Mouse (Mus musculus) adrenal gland, postnatal 25 days (tissue): ENCODE results near the gene Gm20422. TPM values are rescaled to one million over a fixed set of nuclear protein-coding genes. Genes with fewer than 3 reads are reported as not detected.
"Not testable (repeated sequence)": the region's sequence is repeated elsewhere in the genome, so short reads cannot be mapped to it uniquely, and the experiment has no call there.

ENCODE experiments used
- DNase-seq: peaks from one replicate; pipeline ENCODE4 v3.0.0; 2021; ENCODE audit warnings: mixed read lengths
- total RNA-seq: library from RNA; stranded (reverse); gene quantifications from 2 replicates; pipeline ENCODE4 v1.2.3, GENCODE M21; 2021

The Gm20422 gene
- total RNA-seq, 1 experiment from 2014 or later: 3.3 TPM

DNA sequence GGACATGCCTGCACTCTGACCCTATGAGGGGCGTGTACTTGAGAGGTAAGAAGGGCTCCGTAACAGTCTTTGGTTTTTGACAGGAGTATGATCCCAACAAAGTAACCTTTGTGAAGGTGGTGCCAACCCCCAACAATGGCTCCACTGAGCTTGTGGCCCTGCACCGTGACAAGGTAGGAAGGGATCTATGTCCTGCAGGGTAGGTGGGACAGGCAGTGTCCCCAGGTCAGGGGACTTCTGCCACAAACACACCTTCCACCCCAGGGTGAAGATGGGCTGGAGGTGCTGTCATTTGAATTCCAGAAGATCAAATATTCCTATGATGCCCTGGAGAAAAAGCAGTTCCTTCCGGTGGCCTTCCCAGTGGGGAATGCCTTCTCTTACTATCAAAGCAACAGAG lies 19.0 kb upstream of the Gm20422 start:
- no peak for DNase-seq

DNA sequence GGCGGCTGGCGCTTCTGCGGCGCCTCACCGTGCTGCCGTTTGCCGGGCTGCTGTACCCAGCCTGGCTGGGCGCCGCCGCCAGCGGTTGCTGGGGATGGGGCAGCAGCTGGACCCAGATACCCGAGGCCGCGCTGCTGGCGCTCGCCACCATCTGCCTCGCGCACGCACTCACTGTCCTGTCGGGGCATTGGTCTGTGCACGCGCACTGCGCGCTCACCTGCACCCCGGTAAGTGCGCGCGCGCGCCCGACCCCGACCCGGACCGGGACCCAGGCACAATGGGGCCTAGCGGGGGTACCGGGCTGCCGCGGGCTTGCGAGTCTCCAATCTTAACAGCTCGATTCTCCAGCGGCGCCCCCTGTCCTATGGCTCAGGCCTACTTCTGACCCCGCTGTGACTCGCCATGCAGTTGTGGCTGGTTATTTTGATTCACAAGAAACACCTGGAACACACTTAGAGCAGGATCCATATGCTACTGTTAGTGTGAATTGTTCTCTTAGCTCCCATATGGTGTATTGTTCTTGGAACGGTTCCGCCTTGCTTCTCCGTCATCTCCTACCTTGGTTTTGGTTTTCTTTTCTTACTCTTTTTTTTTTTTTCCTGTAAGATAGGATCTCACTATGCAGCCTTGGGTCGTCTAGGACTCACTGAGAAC lies 16.9 kb upstream of the Gm20422 start:
- peak; percentile 36 for DNase-seq

DNA sequence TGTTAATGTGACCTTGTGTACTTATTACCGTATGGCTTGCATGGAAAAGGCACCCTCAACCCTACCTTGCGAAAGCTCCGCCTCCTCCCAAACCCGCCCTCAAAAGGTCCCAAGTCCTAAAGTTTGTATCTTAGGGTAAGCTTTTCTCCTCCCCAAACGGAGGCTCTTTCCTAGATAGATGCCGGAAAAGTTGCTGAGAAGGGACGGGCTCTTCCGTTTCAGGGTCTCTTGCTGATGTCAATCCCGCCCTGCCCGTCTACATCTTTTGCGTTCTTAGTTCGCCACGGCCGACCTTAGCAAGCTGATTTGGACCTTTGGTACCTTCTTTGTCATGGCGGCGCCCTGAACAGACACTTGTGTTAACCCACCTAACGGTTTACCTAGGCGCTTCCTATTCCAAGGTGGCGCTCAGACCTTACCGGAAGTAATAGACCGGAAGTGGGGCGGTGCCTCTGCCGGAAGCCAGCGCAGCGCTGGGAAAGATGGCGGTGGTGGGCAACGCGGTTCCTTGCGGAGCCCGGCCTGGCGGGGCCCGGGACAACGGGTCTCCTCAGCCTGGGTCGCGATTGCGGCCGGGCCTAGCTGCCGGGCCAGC lies 16.2 kb upstream of the Gm20422 start, which contains the start of the genes Atp13a1 and Zfp866:
TSS of gene Atp13a1 (plus strand) at position 391 of the 595 bp plus-strand sequence.
TSS of gene Zfp866 (minus strand) at position 406 of the 595 bp plus-strand sequence.
- DNase-seq: peak; percentile 86

DNA sequence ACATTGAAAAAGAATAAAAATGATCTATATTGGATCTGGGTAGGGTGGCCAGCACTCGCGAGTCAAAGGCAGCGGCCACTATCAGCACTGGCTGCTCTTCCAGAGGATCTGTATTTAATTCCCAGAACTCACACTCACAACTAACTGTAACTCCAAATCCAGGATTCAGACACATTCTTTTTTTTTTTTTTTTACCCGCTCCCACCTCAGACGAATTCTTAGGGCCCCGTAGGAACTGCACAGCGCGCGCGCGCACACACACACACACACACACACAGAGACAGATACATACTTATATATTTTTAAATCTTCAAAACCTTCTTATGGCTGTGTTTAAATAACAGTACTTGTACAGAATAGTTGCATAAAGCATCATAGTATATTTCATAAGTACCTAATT lies 15.7 kb upstream of the Gm20422 start:
- no peak for DNase-seq

DNA sequence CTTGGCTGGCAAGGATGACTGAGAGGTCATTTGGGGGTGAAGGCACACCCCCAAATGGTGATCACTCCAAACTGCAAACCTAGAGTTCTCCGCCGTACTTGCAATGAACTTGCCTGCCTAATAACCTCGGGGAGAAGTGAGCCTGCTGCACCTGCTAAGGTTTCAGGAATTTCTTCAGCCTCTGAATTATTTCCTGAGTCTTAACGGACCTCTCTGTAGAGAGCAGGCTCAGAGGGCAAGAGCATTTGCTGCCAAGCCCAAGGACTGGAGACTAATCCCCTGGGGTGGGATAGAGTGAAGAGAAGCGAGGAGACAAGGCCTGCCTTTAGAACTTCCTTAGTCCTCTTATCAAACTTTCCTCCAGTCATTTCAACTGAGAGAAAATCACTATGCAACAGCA lies 15.0 kb upstream of the Gm20422 start:
- no peak for DNase-seq

DNA sequence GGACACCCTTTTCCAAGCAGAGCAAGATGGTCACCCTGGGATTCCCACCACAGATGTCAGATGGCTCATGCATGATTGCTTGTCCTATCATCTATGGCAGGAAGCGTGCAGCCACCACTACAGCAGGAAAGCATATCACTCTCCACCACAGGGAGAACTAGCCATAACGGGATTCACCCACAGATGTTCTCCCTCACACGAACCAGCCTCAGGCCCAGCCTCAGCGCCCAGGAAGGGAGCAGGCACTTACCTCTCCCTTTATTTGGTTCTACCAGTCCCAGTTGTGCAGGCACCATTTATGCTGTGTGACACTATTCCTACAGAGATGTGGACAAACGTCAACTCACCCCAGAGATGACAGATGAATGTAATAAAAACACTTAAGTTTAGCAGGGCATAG lies 14.4 kb upstream of the Gm20422 start:
- DNase-seq: no peak

DNA sequence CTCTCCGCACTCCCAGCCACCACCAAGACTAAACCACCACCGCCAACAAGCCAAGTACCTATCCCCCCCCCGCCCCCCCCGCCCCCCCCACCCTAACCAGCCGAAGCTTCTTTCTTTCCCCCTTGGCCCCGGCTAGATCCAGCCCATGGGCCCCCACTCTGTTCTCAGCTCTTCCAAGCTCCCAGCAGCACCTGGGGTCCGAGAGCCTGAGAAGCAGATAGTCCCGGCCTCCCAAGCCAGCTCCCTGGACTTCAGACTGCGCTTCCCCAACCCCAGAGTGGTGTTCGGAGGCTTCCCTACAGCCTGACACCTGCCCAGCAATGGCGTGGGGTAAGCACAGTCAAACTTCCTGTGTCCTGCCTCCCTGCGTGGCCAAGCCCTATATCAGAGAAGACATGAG lies 2.4 kb upstream of the Gm20422 start:
- DNase-seq: no peak

DNA sequence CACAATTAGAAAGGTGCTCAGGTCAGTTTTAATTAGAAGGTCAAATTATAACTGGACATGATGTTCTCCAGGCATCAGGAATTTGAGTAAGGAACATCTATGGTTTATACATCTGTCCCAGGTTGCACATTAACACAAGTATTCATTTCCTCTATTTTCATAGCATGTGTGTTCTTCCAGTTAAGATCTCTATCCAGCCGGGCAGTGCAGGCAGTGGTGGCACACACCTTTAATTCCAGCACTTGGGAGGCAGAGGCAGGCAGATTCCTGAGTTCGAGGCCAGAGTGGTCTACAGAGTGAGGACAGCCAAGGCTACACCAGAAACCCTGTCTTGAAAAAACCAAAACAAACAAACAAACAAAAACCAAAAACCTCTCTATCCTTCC lies 456 bp upstream of the Gm20422 start:
- no peak for DNase-seq

DNA sequence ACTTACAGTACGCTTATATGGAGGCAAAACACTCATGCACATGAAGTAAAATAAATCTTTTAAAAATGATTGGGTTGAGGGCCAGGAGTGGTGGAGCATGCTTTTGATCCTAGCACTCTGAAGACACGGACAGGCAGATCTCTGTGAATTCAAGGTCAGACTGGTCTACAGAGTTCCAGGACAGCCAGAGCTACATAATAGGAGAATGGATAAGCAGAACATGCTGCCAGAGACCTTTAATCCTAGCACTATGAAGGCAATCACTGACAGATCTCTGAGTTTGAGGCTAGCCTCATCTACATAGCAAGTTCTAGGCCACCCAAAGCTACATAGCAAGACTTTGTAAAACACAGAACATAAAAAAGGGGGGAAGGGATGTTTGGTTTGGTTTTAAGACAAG lies 2.6 kb downstream of the Gm20422 start:
- DNase-seq: no peak

DNA sequence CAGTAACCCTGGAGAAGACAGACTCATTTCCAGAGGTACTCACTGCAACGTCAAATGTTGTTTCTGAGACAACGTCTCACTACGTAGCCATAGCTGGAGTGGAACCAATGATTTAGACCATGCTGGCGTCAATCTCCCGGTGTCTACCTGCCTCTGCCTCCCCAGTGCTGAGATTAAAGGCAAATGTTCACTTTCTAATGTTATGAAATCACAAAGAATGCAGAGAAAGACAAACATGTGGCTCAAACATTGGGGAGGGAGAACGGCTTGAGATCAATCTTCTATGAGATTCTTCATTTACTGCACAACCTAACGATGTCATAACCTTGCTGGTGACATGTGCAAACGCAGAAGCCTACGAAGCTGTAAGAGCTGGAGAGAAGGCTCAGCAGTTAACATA lies 3.5 kb downstream of the Gm20422 start:
- no peak for DNase-seq

DNA sequence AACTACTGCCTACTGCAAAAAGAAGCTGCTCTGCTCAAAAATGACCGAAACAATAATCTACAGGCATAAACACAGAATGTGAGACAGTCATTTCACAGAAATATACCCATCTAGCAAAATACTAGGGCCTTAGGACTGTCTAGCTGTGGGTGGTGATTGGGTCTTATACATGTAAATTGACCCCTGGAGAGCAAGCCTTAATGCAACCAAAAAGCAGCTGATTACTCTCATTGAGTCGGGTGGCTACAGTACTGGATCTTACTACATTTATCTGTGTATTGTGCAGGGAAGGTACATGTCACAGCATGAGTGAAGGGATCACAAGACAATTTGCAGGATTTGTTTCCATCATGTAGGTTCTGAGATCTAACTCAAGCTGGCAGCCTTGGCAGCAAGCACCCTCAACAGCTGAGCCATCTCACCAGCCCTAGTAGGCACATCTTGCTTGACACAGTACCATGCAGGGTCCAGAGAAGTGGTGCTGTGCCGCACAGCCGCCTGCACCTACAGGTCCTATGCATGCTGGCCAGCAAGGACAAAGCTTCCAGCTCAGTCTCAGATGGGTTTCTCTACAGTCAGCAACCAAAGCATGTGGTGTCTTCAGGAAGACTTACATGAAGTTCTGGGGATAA lies 12.8 kb downstream of the Gm20422 start:
- DNase-seq: no peak

DNA sequence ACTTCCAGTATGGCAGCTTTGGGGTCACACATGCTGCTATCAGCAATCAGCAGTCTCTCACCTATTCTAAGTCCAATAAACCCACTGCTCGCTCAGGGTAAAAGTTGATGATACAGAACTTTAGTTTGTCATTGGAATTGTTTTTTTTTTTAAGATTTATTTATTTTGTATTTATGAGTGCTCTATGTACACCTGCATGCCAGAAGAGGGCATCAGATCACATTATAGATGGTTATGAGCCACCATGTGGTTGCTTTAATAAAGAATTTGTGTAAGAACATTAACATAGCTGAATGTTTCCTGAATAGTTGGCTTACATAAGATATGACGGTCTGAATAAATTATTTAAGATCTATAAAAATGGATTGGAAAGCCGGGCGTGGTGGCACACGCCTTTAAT lies 16.4 kb downstream of the Gm20422 start:
- no peak for DNase-seq

DNA sequence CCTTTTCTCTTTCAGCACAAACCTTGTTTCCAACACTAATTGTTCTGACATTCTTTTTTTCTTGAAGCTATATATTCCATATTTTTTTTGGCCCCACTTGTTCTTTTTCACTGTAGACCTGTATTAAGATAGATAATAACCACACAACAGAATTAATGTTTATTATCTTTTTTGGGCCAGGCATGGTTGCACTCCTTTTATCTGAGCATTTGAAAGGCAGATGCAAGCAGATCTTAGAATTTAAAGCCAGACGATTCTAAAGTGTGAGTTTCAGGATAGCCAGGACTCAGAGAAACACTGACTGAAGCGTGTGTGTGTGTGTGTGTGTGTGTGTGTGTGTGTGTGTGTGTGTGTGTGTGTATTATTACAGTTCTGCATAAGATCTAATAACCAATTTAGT lies 22.2 kb downstream of the Gm20422 start:
- no peak for DNase-seq

DNA sequence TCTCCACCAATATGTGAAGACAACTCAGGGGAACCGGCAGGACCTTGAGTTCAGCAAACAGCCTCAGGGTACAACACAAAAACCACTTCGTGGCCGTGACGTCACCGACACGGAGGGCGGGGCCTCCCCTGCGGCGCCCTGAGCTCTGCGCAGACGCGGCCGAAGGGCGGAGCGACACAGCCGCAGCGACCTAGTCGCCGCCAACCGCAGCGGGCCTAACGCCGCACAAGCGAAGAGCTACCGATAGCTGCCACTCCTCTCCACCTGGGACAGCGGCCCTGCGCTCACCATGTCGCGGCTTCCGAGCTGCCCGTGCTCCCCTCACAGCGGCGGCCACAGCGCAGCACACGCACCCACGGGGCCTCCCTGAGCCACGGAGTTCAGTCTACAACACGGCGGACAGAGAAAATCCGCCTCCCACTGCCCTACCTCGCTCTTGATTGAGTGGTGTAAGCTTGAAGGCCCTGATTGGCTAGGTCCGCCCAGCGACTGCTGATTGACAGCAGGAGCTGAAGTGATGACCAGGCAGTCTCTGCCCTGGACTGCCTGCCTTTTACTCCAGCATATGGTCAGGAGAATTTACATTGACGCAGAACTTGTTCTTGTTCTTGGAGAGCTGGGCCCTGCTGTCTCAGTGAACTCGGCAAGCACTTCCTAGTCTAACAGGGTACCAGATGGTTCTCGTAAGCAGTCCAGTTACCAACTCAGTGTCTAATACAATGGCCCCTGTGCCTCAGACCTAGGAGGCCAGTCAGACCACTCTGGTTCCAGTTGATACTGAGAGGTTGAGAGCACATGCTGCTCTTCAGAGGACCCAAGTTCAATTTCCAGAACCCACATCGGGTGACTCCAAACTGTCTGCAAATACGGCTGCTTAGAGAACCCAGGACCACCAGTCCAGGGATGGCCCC lies 24.9 kb downstream of the Gm20422 start, which contains the start of gene Zfp963:
TSS of gene Zfp963 (minus strand) at position 427 of the 911 bp plus-strand sequence.
- peak; percentile 96 for DNase-seq

DNA sequence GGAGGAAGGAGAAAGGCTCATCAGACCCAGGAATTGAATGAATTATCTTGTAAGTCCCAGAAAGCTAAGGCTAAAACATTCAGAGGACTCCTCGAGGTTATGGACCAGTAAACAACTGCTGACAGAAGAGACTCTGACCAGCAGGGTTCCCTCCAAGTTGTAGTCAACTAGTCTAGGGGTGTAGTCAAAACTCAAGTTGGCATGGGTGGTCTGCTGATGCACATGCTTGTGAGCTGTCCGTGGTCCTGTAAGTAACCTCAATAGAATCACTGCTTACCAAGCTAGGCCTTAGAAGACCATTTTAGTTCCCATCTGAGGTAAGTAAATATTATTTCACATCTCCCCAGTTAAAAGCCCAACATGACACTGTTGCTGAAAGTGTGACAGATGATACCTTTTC lies 33.5 kb downstream of the Gm20422 start:
- no peak for DNase-seq

DNA sequence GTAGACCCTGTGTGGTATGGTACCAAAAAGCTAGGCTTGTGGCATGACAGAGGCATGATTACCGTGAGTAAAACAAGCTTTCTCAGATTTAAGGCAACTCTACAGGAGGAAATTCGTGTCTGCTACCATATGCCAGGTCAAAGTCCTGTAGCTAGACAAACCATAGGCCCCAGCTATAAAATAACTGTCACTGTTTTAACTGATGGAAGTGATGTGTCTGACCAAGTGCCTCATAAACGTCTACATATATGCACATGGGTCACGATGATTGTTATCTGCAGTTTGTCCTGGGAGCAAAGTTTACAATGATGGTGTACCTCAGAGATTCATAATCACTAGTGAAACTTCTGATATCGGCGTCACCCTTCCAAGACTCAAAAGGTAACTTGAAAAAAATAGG lies 33.9 kb downstream of the Gm20422 start:
- DNase-seq: no peak

DNA sequence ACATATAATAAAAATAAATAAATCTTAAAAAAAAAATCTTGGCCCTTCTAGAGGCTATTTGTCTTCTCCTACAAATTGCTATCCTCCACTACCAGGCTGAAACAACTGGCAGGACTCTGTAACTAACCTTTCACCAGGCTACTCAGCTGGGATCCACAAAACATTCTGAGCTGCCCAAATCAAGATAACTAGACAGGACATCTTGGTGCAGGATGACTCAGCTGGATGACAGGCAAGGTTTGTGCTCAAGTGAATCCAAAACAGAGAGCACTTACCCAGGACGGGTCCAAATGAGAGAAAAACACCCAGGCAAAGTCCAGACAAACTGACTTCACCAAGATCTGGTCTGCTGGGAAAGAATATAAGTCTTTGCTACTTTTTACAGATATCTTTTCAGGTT lies 39.2 kb downstream of the Gm20422 start:
- DNase-seq: no peak

DNA sequence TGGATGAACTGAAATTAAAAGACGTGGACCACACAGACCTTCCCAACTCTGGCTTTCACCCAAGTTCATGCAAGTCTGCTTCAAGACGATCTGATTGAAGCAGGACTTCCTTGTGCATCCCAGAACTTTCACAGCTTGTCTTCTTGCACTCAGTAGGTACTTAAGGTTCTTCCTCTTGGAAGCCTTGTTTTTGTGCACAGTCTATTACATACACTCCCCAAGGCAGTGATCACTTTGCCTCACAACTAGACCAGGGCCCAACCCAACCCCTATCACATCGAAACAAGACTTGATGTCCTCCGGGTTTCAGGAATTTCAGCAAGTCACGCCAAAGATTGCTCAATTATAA lies 57.5 kb downstream of the Gm20422 start:
- DNase-seq: no peak

DNA sequence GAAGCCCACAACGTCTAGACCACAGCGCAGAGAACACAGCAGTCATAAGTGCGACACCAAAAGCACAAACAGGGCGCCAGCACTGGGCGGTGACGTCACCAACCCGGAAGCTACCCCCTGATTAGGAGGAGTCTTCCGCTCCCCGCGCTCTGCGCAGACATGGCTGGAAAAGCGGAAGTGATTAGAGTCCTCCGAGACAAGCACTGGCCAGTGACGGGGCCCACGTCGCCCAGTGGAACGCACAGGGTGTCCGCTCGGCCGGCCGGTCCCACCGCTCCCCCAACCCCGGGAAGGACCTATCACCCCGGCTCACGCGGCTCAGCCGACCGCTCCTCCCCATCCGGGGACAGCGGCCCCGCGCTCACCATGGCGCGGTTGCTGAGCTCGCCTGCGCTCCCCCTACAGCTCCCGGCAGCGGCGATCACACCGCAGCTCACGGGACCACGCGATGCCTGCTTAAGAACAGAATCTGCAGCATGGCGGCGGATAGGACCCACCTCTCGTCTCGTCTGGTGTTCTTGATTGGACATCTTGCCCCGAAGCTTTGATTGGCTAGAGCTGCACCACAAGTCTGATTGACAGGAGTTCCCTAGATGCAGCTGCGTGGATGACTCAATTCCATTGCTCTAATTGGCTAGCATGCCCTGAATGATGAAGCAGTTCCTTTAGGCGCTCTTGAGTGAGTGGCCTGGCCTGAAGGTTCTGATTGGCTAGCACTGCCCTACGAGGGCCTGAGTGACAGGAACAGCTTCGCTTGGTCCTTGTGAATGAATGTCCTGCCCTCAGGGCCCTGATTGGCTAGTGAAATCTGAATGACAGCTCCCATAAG lies 58.1 kb downstream of the Gm20422 start:
- DNase-seq: peak; percentile 93

DNA sequence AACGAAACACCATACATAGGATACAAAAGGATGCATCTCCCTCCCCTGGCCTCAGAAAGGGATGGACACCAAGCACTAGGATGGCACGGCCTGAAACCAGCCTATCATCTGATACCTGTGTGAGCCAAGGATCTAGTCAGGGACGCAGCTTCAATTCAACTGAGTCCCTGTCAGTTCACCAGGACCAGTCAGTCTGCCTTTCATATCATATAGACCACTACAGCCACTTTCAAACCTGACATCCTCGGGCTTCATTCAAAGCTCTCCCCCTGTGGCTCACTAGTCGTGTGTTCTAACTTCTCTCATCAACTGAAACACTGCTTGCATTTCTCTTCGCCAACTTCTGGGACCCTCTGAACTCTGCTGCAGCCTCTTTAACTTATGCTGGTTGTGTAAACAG lies 59.3 kb downstream of the Gm20422 start:
- DNase-seq: no peak

DNA sequence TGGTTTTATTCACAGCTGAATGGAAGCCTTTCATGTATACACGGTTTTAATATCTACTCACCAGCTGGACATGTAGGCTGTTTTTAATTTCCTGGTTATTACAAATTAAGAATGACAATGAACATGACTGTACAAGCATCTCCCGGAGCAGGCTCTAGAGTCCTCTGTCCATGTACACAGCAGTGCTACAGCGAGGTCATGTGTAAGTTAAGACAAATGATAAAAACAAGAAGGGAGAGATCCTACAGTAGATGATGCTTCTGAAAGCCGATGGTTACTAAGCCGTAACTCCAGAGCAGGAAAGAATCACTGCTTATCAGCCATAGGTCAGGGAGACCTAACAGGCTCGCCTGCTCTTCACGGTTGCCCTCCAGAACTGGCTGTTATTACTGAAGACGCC lies 61.2 kb downstream of the Gm20422 start:
- no peak for DNase-seq

DNA sequence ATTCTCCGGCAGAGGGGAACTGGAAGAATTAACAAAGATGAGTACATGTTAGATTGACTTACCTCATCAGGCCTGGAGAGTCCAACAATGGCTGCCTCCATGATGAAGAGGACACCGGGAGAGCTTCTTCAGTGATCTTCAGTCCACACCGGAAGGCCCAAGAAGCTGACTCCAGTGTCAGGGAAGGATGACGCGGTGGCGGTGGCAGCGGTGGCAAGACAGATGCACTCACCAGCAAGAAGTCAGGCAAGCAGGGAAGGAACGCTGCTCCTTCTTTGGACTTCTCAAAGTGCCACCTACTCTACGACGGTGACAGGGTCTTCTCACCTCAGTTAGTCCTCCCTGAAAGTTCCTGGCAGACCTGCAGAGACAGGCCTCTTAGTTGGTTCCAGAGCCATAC lies 64.1 kb downstream of the Gm20422 start, which contains the start of gene Zfp869:
TSS of gene Zfp869 (minus strand) at position 101 of the 400 bp plus-strand sequence.
- not testable (repeated sequence) for DNase-seq
